Mouse (Mus musculus): Measurements from ENCODE around the gene Morn1.

- no peak for TF ChIP-seq GATA1 (IDR thresholded peaks at IDR 0.05; ENCODE audit: low read length)
- TF ChIP-seq TAL1 (IDR thresholded peaks at IDR 0.05; ENCODE audit: low read length), result no peak
Measured at GRCm38 (mm10) chr4:155109471-155109870, 23.1 kb downstream of the Morn1 start.

All from erythroblast, embryonic 14.5 days (primary cell).